Mouse (Mus musculus) liver, adult 2 months (tissue): Measurements from ENCODE around the gene Tenm3.

Experiments used
- CTCF ChIP-seq: fragments of 200-500 bp; IDR thresholded peaks from 2 replicates; pipeline ENCODE4 v1.5.1; 2011; ENCODE audit warnings: low read depth, low read length, control low read depth
- POLR2A ChIP-seq: fragments of 200-500 bp; IDR thresholded peaks from 2 replicates; pipeline ENCODE4 v1.6.1; 2011; ENCODE audit warnings: low read length, control low read depth; ENCODE audit not compliant: insufficient read depth; ENCODE audit errors: extremely low read depth

GRCm38 (mm10) chr8:48740951-48741350, 102.8 kb downstream of the Tenm3 start:
- TF ChIP-seq CTCF = no peak
- TF ChIP-seq POLR2A = no peak
